Mouse (Mus musculus) gastrocnemius, postnatal 14 days (tissue): ENCODE measurements around the gene Gjb3. TPM values are rescaled to one million over a fixed set of nuclear protein-coding genes. Genes with fewer than 3 reads are reported as not detected.

Experiments
- DNase-seq: peaks from one replicate; pipeline ENCODE4 v3.0.0; 2021; ENCODE audit warnings: mixed read lengths
- intact Hi-C: fragments of 180-260 bp; cut with DNase I; formaldehyde crosslinking; loops from one replicate; pipeline ENCODE4 v1.15.1; 2025; ENCODE audit warnings: low total_unique reads
- long read RNA-seq, 2 experiments: library from polyadenylated mRNA; stranded (forward); transcript quantifications; one replicate each; pipeline ENCODE4 v2.0.0; 2021
- total RNA-seq, 2 experiments: library from RNA; stranded (reverse); gene quantifications; 2 replicates each; pipeline ENCODE4 v1.2.3; 2021

Gjb3 gene
- not detected for total RNA-seq
- long read RNA-seq, experiment 1: 0 reads
- long read RNA-seq, experiment 2, partial matches to known transcripts: 1 of 1 reads
- long read RNA-seq, experiment 2, other reads (novel, unspliced or antisense): 0 of 1 reads

DNA sequence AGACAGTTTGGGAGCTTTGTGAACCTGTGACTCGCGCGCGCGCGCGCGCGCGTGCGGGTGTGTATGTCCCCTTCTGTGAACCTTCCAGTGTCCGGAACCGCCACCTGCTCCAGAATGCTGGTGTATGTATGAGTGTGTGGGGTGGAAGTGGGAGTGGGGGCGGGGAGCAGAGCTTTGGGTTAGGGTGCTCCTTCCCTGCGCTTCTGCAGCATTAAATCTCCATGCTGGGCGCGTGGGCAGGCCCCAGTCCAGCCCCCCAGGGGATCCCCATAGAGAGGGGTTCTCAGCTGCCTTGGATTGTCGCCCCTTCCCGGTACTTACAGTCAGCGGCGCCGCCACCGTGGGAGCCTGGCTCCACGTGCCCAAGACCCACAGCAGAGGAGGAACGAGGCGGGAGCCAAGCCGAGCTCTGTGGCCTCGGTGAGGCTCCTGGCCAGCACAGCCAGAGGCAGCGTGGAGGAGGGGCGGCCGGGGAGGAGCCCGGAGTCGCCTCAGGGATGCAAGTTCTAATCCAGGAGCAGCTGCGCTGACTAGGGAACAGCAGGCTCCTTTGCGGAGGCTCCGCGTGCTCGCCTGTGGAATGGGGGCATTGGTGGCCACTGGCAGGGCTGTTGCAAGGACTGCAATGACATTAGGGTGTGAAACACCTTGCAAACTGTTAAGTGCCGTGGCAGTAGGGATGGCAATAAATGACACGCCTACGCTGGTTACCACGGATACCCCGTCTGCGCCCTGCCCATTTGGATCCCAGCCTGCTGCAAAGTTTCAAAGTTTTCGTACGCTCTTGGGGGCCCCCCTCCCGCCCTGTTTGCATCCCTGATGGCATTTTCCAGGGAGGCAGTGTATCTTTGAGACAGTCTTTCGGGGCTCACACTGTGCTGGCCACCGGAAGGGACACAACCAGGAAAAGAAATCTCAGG, at the start of gene Gjb3:
Gjb3 (minus strand) TSS at position 664 of the 920 bp plus-strand sequence.
- intact Hi-C loops: no loop called here
- no peak for DNase-seq

DNA sequence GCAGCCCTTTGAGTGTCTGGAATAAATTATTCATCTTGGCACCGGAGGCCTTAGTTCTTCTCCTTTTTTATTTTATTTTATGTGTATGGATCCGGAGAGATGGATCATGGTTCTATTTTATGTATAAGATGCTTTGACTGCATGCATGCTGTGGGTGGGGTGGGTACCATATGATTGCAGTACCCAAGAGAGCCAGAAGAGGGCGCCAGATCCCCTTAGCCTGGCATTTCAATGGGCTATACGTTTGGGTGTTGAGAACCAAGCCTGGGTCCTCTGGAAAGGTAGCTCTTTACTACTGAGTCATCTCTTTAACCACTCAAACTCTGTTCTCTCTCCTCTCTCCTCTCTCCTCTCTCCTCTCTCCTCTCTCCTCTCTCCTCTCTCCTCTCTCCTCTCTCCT, 46.7 kb upstream of the Gjb3 start:
- DNase-seq: no peak
- intact Hi-C loops: no loop called here

DNA sequence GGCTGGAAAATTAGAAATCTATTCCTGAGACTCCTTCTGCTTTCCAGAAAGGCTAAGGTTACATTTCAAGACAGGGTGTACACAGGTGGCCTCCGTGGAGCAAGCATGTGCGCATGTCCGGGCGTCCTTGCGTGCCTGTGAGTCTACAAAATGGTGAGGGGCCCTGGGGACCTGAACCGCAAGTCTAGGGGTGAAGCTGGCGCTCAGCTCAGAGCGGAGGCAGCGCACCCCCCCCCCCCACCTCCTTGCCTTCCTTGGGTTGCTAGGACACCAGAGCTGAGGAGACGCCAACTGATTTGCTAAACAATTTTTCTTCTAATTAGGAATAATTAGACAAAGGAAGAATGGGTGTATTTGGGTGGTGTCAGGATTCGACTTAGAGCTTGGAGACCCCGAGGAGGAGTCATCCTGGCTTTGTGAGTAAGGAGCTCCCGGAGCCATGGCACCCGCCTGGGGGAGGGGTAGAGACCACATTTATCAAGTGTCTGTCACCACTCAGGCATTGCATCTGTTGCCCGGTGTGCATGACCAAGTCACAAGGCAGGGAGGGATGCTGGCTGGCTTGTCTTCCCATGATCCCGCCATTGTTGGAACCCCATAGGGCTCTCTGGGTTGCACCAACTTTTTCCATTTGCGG, 45.0 kb upstream of the Gjb3 start:
- intact Hi-C loops: no loop called here
- no peak for DNase-seq

DNA sequence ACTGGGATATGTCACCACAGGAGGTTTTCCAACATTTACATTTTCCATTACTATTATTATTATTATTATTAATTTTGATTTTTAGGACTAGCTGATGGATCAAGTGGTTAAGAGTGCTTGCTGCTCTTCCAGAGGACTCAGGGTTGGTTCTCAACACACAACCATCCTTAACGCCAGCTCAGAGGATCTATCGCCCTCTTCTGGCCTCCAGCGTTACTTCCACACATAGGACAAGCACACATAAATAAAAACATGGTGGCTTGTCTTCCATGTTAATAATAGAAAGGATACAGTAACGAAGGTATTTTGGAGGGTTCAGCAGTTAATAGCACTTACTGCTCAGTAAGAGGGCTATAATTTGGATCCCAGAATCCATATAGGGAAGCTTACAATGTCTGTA, 44.0 kb upstream of the Gjb3 start:
- intact Hi-C loops: no loop called here
- no peak for DNase-seq

DNA sequence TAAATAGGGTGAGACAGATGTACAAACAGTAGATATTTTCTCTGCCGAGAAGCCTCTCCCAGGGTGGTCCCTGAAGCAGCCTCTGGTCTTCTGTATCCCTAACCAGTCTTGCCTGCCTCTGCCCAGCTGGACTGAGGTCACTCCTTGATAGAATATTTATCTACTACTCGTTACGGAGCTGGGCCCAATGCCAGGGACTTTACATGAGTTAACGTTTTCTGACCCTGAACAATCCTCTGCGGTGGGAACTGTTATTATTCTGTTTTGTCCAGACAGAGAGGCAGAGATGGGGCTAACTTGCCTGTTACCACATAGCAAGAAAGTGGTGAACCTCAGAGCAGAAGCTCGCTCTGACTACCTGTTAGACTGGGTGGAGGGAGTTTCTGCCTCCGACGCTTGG, 42.8 kb upstream of the Gjb3 start:
- intact Hi-C loops: no loop called here
- DNase-seq: no peak

DNA sequence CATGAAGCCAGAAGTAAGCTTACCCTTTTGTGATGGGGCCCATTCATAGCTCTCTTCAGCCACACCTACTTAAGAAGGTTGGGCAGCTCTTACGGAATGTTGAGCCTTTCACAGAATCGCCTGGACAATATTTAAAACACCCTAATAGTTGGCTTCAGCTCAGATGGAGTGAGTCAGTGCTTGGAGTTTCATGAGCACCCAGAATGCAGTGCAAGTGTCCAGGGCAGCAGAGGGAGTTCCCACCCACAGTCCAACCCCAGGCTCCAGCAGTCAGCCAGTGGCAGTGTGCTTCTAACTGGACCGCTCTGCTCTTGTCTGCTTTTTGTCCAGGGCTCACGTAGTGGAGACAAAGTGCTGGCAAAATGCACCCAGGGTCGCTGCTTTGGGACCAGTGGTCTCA, 40.9 kb upstream of the Gjb3 start:
- peak; percentile 33 for DNase-seq
- intact Hi-C loops: no loop called here

DNA sequence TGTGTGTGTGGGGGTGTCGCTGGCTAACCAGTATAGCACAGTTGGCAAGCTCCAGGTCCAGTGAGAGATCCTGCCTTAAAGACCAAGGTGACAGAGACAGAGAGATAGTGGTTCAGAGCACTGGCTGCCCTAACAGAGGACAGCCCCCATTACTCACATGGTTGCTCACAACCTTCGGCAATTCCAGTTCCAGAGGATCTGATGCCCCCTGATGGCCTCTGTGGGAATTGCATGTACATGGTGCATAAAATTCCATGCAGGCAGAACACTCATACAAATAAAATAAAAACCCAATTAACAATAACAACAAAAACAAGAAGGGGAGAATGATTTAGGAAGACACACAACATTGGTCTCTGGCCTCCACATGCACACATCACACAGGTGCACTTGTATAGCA, 39.8 kb upstream of the Gjb3 start:
- intact Hi-C loops: no loop called here
- no peak for DNase-seq

DNA sequence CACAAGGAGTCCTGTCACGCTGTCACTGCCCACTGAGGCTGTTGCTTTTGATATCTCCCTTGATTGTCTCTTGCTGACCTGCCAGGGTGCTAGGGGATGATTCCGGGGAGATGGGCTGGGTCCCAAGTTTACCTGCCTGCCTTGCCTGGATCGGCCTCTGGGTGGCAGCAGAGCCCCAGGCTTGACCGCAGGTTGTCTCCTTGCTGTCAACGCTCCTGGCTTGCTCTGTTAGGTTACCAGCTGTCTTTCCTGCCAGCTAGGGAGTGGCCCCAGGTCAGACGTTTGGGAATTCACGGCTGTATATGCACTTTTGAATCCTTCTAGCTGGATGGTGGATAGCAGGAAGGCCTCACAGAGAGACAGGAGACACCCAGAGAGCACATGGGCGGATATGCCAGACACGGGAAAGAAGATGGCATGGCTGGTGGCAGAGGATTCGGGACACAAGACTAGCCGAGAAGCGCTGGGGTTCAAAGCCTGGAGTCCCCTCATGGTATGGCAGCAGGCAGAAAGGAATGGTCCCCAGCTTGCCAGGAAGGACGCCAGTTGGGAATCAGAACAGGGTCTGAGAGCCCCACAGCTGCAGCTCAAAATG, 37.8 kb upstream of the Gjb3 start:
- intact Hi-C loops: loop anchor here (10.0 kb wide), 1 partner anchor 246 kb away; no protein-coding TSS in a partner anchor
- DNase-seq: peak; percentile 52

DNA sequence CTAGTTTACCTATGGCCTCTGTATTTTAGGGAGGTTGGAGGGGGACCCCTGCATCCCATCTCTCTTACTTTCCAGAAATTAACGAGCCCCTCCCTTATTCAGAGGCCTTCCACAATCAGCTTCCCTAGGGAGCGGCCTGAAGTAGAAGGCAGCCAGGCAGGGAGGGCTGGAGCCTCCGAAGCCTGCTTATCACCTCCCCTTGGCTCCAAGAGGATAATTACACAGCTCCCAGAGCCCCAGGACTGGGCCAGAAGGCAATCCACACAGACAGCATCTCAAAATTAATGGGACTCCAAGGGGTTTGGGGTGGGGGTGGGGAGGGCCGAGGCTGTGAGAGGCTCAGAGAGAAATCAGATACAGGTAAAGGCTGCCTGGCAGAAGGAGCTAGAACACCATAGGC, 35.2 kb upstream of the Gjb3 start:
- no peak for DNase-seq
- intact Hi-C loops: loop anchor here (10.0 kb wide), 1 partner anchor 249 kb away; no protein-coding TSS in a partner anchor

DNA sequence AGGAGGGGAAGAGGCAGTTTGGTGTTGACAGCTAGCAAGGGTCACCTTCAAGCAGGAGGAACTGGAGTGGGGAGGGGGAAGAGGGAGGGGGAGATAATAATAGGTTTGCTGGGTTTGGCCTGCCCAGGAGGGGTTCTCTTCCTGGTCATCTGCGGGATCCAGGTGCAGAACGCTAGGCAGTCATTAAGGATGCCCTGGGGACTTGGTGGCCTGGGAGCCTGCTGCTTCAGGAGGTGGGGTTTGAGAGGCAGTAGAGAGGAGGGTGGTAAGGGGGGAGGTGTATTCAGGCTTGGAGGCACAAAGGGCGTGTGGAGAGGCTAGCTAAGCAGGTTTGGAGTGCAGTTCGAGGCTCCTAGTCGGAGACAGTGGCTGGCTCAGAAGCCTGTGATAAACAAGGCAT, 34.8 kb upstream of the Gjb3 start:
- intact Hi-C loops: loop anchor here (10.0 kb wide), 1 partner anchor 249 kb away; no protein-coding TSS in a partner anchor
- DNase-seq: no peak

DNA sequence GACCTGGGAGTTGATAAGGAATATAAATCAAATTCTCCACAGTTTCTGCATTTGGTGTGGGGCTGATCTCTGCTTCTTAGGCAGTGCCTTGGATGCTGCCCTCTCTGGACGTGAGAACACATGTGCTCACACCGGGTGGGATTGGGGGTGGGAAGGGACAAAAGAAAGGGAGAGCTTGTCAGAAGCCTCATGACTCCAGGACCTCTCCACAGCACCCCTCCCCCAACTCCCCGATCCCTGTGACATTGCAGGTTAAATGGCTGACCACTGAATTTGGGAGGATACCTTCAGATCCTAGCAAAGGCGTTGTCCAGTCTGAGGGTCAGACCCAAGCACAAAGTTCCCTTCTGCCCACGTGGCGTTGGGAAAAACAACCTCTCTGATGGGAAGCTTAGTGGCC, 33.8 kb upstream of the Gjb3 start:
- intact Hi-C loops: loop anchor here (10.0 kb wide), 1 partner anchor 250 kb away; no protein-coding TSS in a partner anchor
- no peak for DNase-seq

DNA sequence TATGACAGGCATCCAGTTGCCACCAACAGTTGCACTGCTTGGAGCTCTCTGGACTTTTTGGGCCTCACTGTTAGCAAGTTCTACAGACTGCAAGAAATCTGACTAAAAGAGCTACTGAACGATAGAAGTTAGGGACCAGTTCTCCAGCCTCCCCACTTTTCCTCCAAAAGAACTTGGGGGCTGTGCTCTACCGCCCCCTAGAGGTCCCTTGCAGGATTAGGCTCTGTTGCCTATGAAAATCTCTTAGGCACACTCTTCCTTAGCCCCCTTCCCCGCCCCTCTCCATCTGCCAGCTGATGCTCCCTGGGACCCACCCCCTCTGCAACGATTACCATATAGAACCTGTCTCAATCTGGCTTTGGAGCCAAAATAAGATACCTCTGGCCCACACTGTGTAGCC, 32.7 kb upstream of the Gjb3 start:
- no peak for DNase-seq
- intact Hi-C loops: loop anchor here (10.0 kb wide), 1 partner anchor 251 kb away; no protein-coding TSS in a partner anchor

DNA sequence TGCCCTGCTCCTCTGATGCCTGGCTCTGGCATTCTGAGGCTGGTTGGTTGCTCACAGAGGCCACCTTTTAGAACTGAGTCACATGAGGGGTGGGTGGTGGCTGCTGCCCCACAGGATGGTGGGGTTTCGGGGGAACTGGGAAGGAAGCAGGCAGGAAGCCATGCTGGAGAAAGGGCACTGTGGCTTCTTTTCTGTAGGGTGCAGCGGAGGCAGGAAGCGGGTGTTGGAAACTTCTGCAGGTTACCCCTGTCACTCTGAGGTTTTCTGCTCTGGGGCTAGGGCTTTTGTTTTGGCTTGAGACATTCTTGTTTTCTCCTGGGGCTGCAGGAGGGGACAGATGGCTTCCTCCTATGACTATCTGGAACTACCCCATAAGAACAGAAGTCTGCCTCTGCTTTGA, 31.9 kb upstream of the Gjb3 start:
- DNase-seq: no peak
- intact Hi-C loops: loop anchor here (10.0 kb wide), 1 partner anchor 252 kb away; no protein-coding TSS in a partner anchor

DNA sequence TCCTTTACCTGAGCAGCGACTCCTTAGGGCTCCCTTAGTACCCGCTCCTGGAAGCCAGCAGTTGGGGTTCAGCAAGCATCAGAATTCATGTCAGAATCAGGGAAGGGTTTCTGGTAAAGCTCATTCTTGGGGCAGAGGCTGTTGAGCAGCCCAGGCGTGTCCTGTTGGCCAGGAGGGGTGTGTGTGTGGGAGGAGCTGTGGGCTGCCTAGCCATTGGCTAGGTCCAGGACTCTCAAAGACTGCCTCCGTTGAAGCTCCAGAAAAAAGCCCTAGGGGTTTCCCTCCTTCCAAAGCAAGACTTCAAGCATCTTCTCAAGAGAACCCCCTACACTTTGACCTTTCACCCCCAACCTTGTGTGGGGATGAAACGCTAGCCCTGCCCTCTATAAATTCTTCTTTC, 27.4 kb upstream of the Gjb3 start, which contains the start of gene Gjb5:
Gjb5 (minus strand) TSS at position 164 of the 400 bp plus-strand sequence.
- no peak for DNase-seq
- intact Hi-C loops: no loop called here

DNA sequence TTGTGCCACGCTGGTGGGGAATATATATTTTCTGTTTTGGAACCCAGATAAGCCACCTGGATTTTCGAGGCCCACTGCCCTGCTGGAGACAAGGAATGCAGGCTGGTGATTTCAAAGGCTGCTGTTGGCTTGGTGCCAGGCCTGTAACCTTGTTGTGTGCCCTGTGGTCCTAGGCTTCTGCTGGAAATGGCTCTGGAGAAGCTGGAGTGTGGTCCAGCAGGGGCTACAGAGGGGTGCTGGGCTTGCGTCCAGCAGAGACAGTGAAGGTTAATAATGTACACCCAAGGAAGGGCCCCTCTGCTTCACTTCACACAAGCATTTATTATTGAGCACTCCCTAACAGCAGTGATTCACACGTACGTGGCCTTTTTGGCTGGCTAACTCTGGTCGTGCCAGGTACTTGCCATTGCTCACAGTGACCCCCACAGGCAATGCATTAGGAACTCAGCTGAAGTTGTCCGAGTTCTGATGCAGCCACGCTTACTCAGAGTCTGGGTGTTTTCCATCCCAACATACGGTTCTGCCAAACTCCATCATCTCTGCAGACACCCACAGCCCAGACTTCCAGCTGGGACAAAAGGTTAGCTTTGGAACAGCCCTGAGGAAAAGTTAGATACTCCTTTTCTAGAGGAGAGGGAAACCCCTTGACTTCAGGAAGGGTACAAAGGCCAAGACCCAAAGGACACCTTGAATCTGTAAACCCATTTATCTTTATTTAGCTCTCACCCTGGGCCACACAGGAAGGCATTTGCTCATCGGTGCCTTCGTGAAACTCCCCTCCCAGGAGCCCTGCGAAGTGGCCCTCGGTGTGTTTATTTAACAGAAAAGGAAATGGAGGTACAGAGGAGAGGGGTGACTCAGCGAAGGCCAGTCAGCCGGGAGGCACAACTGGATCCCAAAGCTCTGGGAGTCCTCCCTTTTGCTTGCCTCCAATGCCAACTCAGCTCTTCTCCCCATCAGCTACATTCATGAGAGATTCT, 24.2 kb upstream of the Gjb3 start:
- no peak for DNase-seq
- intact Hi-C loops: no loop called here

DNA sequence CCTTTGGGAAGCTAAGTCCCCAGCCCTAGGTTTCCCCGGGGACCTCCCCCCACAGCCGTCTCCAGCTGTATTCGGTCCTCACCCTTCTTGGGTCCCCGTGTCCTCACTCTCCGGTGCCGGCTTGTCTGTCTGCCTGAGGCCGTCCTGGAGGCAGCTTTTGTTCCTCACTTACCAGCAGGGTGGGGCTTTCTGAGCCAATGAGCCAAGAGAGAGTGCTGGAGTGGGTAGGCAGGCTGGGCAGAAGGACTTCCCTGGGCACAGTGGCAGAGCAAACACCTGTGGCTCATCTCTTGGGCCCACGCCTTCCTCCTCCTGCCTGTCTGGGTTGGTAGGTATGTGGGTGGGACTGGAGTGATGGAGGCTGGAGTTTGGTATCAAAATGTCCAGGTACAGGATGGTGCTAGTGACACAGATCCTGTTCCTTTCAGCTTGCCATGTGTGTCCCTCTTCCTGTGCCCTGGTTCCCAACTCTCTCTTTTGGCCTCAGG, 23.4 kb upstream of the Gjb3 start, which contains the start of gene Gjb4:
Gjb4 (minus strand) TSS at position 131 of the 488 bp plus-strand sequence.
- DNase-seq: no peak
- intact Hi-C loops: no loop called here

DNA sequence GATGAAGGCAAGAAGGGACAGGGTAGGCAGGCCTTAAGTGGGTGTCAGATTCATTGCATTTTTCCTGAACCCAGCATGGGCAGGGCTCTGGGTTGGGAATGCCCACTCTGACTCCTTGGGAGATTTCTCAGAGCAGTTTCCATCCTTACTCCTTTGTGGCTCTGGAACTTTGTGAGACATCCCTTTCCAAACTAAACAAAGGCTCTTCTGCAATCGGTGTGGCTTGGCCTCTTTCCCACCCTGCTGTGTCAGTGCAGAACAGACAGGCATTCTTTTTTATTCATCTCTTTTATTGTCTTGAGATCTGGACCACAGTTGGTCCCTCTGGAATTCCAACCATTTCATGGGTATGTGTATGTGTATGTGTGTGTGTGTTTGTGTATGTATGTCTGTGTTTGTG, 21.9 kb upstream of the Gjb3 start:
- no peak for DNase-seq
- intact Hi-C loops: no loop called here

DNA sequence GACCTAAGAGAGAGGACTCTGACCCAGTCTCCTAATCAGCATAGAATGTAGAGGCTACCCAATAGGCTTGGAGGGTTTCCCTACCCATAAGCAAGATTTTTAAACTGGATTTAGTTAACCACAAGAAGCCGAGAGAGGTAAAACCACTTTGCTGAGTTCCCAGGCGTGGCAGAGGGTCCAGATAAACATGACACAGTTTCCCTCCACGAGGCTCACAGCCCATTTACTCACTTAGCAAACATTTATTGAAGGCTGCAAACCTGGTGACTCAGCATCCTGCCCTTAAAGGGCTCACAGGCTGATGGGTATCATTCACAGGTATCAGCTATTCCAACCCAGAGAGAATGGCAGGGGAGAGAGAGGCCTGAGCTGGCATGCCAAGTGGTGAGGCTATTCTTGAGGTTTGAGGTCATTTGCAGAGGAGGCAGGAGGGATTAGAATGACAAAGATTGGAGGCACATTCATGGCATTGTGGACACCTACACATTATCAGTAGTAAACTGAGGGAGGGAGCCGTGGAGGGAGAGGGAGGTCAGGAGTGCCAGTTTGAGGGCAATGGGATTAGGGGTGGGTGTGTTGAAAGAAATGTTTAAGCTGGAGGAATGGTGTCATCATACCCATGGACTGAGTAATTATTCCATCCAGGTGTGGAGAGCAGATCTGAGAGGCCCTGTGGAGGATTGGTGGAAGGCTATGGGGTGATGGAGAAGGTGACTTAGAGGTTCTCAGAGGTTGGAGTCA, 19.1 kb upstream of the Gjb3 start:
- no peak for DNase-seq
- intact Hi-C loops: no loop called here
